Mouse (Mus musculus): Measurements from ENCODE around the gene Mast4. TPM values are rescaled to one million over a fixed set of nuclear protein-coding genes. Genes with fewer than 3 reads are reported as not detected.

Gene Mast4
- polyA plus RNA-seq, 1 experiment from 2014 or later, result 20.3 TPM

- Histone ChIP-seq H3K27ac (no peak overlapping the region), H3K27me3 (replicated peaks) (no peaks in the 10 kb centered on the region), H3K36me3 (no peaks in the 10 kb centered on the region), H3K9me3 (no peaks in the 10 kb centered on the region), H3K4me2 (replicated peaks) (no peak overlapping the region), H3K4me3 (replicated peaks) (no peak overlapping the region), H3K9ac (no peak overlapping the region), H3K4me1 (replicated peaks) (no peaks in the 10 kb centered on the region)
- no peak for ATAC-seq
- WGBS, result 87% methylated on average over 8 of the region's 8 CpGs
Measured at GRCm38 (mm10) chr13:103151944-103152343, 182.4 kb downstream of the Mast4 start.

GRCm38 (mm10) chr13:103151171-103151570, 183.1 kb downstream of the Mast4 start:
- WGBS, result 61% methylated on average over 11 of the region's 11 CpGs
- H3K36me3 ChIP-seq, result no peaks in the 10 kb centered on the region
- no peak overlapping the region for H3K4me2 ChIP-seq (replicated peaks)

DNA sequence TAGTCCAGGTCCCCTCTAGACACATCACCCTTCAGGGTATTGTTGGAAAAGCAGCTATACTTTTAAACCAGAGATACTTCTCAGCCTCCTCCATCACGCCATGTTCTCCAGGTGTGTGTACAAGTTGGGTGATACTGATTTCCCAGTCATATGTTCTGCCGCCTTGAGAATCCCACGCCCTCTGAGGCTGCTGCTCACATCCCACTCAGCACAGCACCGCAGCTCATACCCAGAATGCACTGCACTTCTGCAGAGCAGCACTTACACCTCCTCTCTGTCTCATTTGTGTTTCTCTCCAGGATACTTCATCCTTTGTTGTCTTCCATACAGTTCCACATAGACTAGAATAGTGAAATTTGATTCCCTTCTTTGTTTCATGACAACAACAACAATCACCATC, 183.6 kb downstream of the Mast4 start:
- no peak overlapping the region for H3K4me3 ChIP-seq (replicated peaks)
- no peaks in the 10 kb centered on the region for H3K4me1 ChIP-seq (replicated peaks)
- no peak for ATAC-seq
- no peaks in the 10 kb centered on the region for H3K27me3 ChIP-seq (replicated peaks)
- H3K9me3 ChIP-seq, result no peaks in the 10 kb centered on the region
- no peaks in the 10 kb centered on the region for H3K36me3 ChIP-seq
- H3K4me2 ChIP-seq (replicated peaks), result no peak overlapping the region
- no peak overlapping the region for H3K27ac ChIP-seq
- no peak overlapping the region for H3K9ac ChIP-seq
- WGBS, result 88% methylated on average over 4 of the region's 4 CpGs

More at GRCm38 (mm10) chr13:103151171-103151570, 183.1 kb downstream of the Mast4 start:
- Histone ChIP-seq H3K9ac (no peak overlapping the region), H3K27ac (no peak overlapping the region), H3K9me3 (no peaks in the 10 kb centered on the region), H3K4me3 (replicated peaks) (no peak overlapping the region), H3K4me1 (replicated peaks) (no peaks in the 10 kb centered on the region), H3K27me3 (replicated peaks) (no peaks in the 10 kb centered on the region)
- ATAC-seq, result no peak

DNA sequence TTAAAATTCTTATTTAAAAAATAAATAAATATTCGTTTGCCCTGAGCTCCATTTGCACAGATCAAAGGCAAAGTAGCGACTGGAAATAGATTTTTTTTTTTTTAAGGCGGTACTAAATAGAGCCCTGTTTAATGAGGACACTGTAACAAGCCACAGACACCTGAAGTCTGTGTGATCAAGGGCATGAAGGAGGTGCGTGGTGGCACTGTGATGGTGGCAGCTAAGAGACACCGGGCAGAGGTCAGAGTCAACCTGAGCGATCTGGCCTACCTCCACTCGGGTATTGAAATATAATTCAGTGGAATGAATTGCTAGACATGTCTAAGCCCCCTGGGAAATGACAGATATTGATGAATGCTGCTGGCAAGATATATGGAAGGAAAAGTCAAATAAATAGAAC, 184.9 kb downstream of the Mast4 start:
- Histone ChIP-seq H3K4me2 (replicated peaks) (no peak overlapping the region), H3K4me1 (replicated peaks) (no peaks in the 10 kb centered on the region), H3K9ac (no peak overlapping the region), H3K9me3 (no peaks in the 10 kb centered on the region), H3K36me3 (no peaks in the 10 kb centered on the region), H3K27ac (no peak overlapping the region), H3K27me3 (replicated peaks) (no peaks in the 10 kb centered on the region), H3K4me3 (replicated peaks) (no peak overlapping the region)
- WGBS, result 81% methylated on average over 7 of the region's 7 CpGs
- no peak for ATAC-seq

GRCm38 (mm10) chr13:103144343-103144742, 190.0 kb downstream of the Mast4 start:
- Histone ChIP-seq H3K27me3 (replicated peaks) (no peaks in the 10 kb centered on the region), H3K9ac (no peak overlapping the region), H3K27ac (no peak overlapping the region), H3K4me1 (replicated peaks) (no peaks in the 10 kb centered on the region), H3K36me3 (no peaks in the 10 kb centered on the region), H3K9me3 (no peaks in the 10 kb centered on the region), H3K4me3 (replicated peaks) (no peak overlapping the region), H3K4me2 (replicated peaks) (no peak overlapping the region)
- WGBS, result 67% methylated on average over 5 of the region's 5 CpGs
- no peak for ATAC-seq

DNA sequence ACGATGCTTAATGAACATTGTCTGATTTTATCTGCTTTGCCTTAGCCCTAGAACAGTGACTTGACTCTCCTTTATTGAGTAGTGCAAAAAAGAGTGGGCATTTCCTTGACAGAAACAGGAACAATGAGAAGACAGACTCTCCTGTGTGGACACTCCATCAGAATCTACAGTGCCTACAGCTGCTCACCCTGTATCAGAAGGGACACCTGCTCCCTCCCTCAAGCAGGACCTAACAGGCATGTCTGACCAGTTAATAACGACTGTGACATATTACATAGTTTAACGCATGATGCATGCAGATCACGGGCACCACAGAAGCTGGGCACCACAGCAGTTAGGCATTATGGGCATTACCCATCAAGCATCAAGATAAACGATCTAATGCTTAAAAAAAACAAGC, 193.0 kb downstream of the Mast4 start:
- H3K4me3 ChIP-seq (replicated peaks), result no peak overlapping the region
- H3K27ac ChIP-seq, result no peak overlapping the region
- H3K4me2 ChIP-seq (replicated peaks), result no peak overlapping the region
- H3K4me1 ChIP-seq (replicated peaks), result no peaks in the 10 kb centered on the region
- WGBS, result 85% methylated on average over 5 of the region's 5 CpGs
- H3K9me3 ChIP-seq, result no peaks in the 10 kb centered on the region
- ATAC-seq, result no peak
- H3K9ac ChIP-seq, result no peak overlapping the region
- H3K36me3 ChIP-seq, result no peaks in the 10 kb centered on the region
- no peaks in the 10 kb centered on the region for H3K27me3 ChIP-seq (replicated peaks)

DNA sequence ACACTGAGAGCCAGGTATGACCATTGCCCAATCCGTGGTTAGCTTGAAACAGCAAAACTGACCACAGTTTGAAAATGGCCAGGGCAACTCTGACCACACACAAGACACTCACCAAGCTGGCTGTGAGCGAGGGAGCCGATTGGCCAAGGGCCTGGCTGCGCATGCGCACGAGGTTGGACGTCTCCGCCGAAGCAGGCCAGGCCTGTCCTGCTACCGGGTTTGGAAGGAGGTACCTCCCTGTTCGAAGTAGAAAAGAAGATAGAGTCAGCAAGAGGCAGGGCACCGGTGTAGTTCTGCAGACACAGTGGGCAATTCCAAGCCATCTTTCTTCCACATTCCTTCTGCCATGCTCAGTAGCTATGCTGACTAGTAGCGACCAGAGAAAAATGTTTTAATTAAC, 194.2 kb downstream of the Mast4 start:
- H3K36me3 ChIP-seq, result no peaks in the 10 kb centered on the region
- no peak overlapping the region for H3K9ac ChIP-seq
- no peak overlapping the region for H3K4me2 ChIP-seq (replicated peaks)
- no peak overlapping the region for H3K27ac ChIP-seq
- no peak overlapping the region for H3K4me3 ChIP-seq (replicated peaks)
- no peak for ATAC-seq
- no peaks in the 10 kb centered on the region for H3K27me3 ChIP-seq (replicated peaks)
- WGBS, result 93% methylated on average over 13 of the region's 13 CpGs
- H3K4me1 ChIP-seq (replicated peaks), result no peaks in the 10 kb centered on the region
- no peaks in the 10 kb centered on the region for H3K9me3 ChIP-seq

DNA sequence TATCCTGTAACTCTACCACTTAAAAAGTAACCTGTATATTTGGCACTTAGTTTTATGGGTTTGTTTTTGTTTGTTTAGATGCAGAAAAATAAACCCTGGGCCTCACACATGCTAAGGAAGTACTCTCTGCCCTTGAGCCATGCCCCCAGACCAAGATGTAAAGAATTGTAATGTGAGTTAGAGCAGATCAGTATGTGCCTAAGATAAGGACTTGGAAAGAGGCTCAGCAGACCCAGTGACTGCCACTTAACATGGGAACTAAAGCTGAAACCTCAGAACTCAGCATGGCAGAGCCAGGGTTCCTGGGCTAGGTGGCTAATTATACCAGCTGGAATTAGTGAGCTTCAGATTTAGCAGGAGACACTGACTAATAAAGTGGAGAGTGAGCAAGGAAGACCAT, 196.0 kb downstream of the Mast4 start:
- no peaks in the 10 kb centered on the region for H3K27me3 ChIP-seq (replicated peaks)
- no peaks in the 10 kb centered on the region for H3K36me3 ChIP-seq
- H3K4me1 ChIP-seq (replicated peaks), result no peaks in the 10 kb centered on the region
- ATAC-seq, result no peak
- no peak overlapping the region for H3K27ac ChIP-seq
- H3K9ac ChIP-seq, result no peak overlapping the region
- H3K4me3 ChIP-seq (replicated peaks), result no peak overlapping the region
- H3K9me3 ChIP-seq, result no peaks in the 10 kb centered on the region
- H3K4me2 ChIP-seq (replicated peaks), result no peak overlapping the region

DNA sequence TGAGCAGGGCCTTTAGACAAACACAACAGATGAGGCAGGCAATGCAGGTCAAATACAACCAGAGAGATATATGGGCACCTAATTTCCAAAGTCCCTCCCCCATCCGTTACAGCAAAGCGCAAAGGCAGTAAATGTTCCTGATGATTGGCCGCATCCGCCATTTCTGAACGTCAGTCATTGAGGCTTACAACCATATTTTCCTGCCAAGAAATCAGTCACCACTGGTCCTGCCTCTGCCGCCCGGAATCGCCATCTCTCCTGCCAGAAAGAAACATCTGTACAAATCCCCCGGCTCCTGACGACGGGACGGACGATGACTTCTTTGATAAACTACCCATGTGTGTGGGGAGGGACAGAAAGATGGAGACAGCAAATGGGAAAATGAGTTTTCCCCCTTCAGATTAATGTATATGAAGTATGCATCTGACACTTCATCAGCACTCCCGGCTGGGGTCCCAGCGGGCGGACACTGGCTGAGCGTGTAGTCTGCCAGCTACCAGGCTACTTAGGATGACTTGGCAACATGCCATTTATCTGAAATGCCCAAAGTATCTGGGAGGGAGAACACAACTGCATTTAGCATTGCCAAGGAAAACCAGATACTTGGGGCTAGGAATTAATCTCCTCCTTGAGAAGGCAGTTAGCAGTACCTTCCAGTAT, 198.9 kb downstream of the Mast4 start:
- H3K4me2 ChIP-seq (replicated peaks), result no peak overlapping the region
- no peak overlapping the region for H3K9ac ChIP-seq
- H3K27me3 ChIP-seq (replicated peaks), result no peaks in the 10 kb centered on the region
- ATAC-seq, result no peak
- no peaks in the 10 kb centered on the region for H3K9me3 ChIP-seq
- no peaks in the 10 kb centered on the region for H3K36me3 ChIP-seq
- 80% methylated on average over 17 of the region's 17 CpGs for WGBS
- no peaks in the 10 kb centered on the region for H3K4me1 ChIP-seq (replicated peaks)
- H3K4me3 ChIP-seq (replicated peaks), result no peak overlapping the region
- no peak overlapping the region for H3K27ac ChIP-seq

DNA sequence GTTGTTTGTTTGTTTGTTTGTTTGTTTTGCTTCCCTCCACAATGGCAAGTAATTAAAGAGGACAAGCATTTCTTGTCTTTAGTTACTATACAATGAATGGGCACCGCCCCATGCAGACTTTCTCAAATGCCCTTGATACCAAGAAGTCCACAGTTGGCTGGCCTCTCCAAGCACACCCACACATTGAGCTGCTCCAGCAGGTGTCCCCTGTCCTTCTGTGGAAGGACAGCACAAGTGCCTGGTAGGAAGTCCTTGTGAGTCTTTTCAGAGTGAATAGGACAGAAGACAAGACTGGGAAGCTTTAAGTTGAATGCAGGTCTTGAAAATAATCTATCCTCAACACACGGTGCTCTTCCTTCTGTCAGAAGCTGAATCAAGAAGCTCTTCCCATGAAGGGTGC, 202.5 kb downstream of the Mast4 start:
- no peak for ATAC-seq
- WGBS, result 93% methylated on average over 2 of the region's 2 CpGs
- no peak overlapping the region for H3K9ac ChIP-seq
- no peaks in the 10 kb centered on the region for H3K4me1 ChIP-seq (replicated peaks)
- H3K4me3 ChIP-seq (replicated peaks), result no peak overlapping the region
- H3K27ac ChIP-seq, result no peak overlapping the region
- no peaks in the 10 kb centered on the region for H3K27me3 ChIP-seq (replicated peaks)
- no peak overlapping the region for H3K4me2 ChIP-seq (replicated peaks)
- H3K36me3 ChIP-seq, result no peaks in the 10 kb centered on the region
- no peaks in the 10 kb centered on the region for H3K9me3 ChIP-seq

GRCm38 (mm10) chr13:103129130-103129797, 205.0 kb downstream of the Mast4 start:
- Histone ChIP-seq H3K4me2 (replicated peaks) (no peak overlapping the region), H3K36me3 (no peaks in the 10 kb centered on the region), H3K4me1 (replicated peaks) (no peaks in the 10 kb centered on the region), H3K27me3 (replicated peaks) (no peaks in the 10 kb centered on the region), H3K9me3 (no peaks in the 10 kb centered on the region), H3K9ac (no peak overlapping the region), H3K27ac (no peak overlapping the region), H3K4me3 (replicated peaks) (no peak overlapping the region)
- ATAC-seq, result no peak
- 68% methylated on average over 6 of the region's 6 CpGs for whole genome bisulfite sequencing

- H3K9me3 ChIP-seq, result no peaks in the 10 kb centered on the region
- 54% methylated on average over 7 of the region's 7 CpGs for WGBS
- H3K36me3 ChIP-seq, result no peaks in the 10 kb centered on the region
- no peak overlapping the region for H3K9ac ChIP-seq
- no peak for ATAC-seq
- H3K4me3 ChIP-seq (replicated peaks), result no peak overlapping the region
- no peak overlapping the region for H3K4me2 ChIP-seq (replicated peaks)
- H3K4me1 ChIP-seq (replicated peaks), result no peaks in the 10 kb centered on the region
- no peaks in the 10 kb centered on the region for H3K27me3 ChIP-seq (replicated peaks)
- no peak overlapping the region for H3K27ac ChIP-seq
Measured at GRCm38 (mm10) chr13:103128729-103129128, 205.6 kb downstream of the Mast4 start.

GRCm38 (mm10) chr13:103127594-103127993, 206.7 kb downstream of the Mast4 start:
- Histone ChIP-seq H3K4me1 (replicated peaks) (no peaks in the 10 kb centered on the region), H3K27me3 (replicated peaks) (no peaks in the 10 kb centered on the region), H3K4me2 (replicated peaks) (no peak overlapping the region), H3K27ac (no peak overlapping the region), H3K9ac (no peak overlapping the region), H3K9me3 (no peaks in the 10 kb centered on the region), H3K4me3 (replicated peaks) (no peak overlapping the region), H3K36me3 (no peaks in the 10 kb centered on the region)
- ATAC-seq, result no peak
- 84% methylated on average over 5 of the region's 5 CpGs for WGBS
